Mouse (Mus musculus) heart, postnatal 0 days (tissue): ENCODE measurements around the gene Syngr1.

Experiments
- CTCF ChIP-seq: IDR thresholded peaks from 2 replicates; pipeline ENCODE4 v1.5.1; 2016; ENCODE audit warnings: antibody characterized with exemption, control low read depth, low read depth
- EP300 ChIP-seq: IDR thresholded peaks from 2 replicates; pipeline ENCODE4 v1.6.1; 2016; ENCODE audit warnings: antibody characterized with exemption, low read depth

GRCm38 (mm10) chr15:80059606-80060005 lies 31.5 kb upstream of the Syngr1 start:
- TF ChIP-seq EP300, result no peak
- no peak for TF ChIP-seq CTCF
